Mouse (Mus musculus) c-Kit-positive CD71-negative TER-119-negative erythroid progenitor cells, embryonic 14.5 days (primary cell): ENCODE data around the gene Gm20388.

ENCODE experiments used
- DNase-seq: peaks from one replicate; pipeline ENCODE4 v3.0.0-alpha.2; 2013; ENCODE audit warnings: low read depth

Gene Gm20388

GRCm38 (mm10) chr8:120045471-120045870 lies 134.8 kb downstream of the Gm20388 start:
- DNase-seq, result no peak

GRCm38 (mm10) chr8:120046258-120047020 lies 135.8 kb downstream of the Gm20388 start:
- DNase-seq, result no peak

GRCm38 (mm10) chr8:120049949-120050348 lies 139.3 kb downstream of the Gm20388 start:
- DNase-seq, result no peak

- no peak for DNase-seq
Measured at GRCm38 (mm10) chr8:120050376-120050775, 139.7 kb downstream of the Gm20388 start.

GRCm38 (mm10) chr8:120051006-120051405 lies 140.4 kb downstream of the Gm20388 start:
- no peak for DNase-seq

- no peak for DNase-seq
Measured at GRCm38 (mm10) chr8:120051908-120052307, 141.3 kb downstream of the Gm20388 start.

- no peak for DNase-seq
Measured at GRCm38 (mm10) chr8:120052318-120052717, 141.7 kb downstream of the Gm20388 start.

- no peak for DNase-seq
Measured at GRCm38 (mm10) chr8:120054833-120055232, 144.2 kb downstream of the Gm20388 start.

GRCm38 (mm10) chr8:120057078-120057477 lies 146.4 kb downstream of the Gm20388 start:
- DNase-seq, result no peak

GRCm38 (mm10) chr8:120062742-120063141 lies 152.1 kb downstream of the Gm20388 start:
- no peak for DNase-seq

GRCm38 (mm10) chr8:120063326-120063725 lies 152.7 kb downstream of the Gm20388 start:
- no peak for DNase-seq

- DNase-seq, result no peak
Measured at GRCm38 (mm10) chr8:120065611-120066010, 155.0 kb downstream of the Gm20388 start.

- DNase-seq, result no peak
Measured at GRCm38 (mm10) chr8:120066226-120066625, 155.6 kb downstream of the Gm20388 start.

- no peak for DNase-seq
Measured at GRCm38 (mm10) chr8:120067936-120068668, 157.5 kb downstream of the Gm20388 start.

- DNase-seq, result peak; percentile 71
Measured at GRCm38 (mm10) chr8:120071684-120072083, 161.0 kb downstream of the Gm20388 start.

- no peak for DNase-seq
Measured at GRCm38 (mm10) chr8:120072259-120072658, 161.6 kb downstream of the Gm20388 start.

- no peak for DNase-seq
Measured at GRCm38 (mm10) chr8:120072827-120073226, 162.2 kb downstream of the Gm20388 start.

GRCm38 (mm10) chr8:120074516-120074915 lies 163.9 kb downstream of the Gm20388 start:
- no peak for DNase-seq

- no peak for DNase-seq
Measured at GRCm38 (mm10) chr8:120075347-120075746, 164.7 kb downstream of the Gm20388 start.

- peak; percentile 43 for DNase-seq
Measured at GRCm38 (mm10) chr8:120078080-120078479, 167.4 kb downstream of the Gm20388 start.

- DNase-seq, result no peak
Measured at GRCm38 (mm10) chr8:120079361-120079760, 168.7 kb downstream of the Gm20388 start.

GRCm38 (mm10) chr8:120083261-120083660 lies 172.6 kb downstream of the Gm20388 start:
- no peak for DNase-seq

- DNase-seq, result no peak
Measured at GRCm38 (mm10) chr8:120084783-120085182, 174.1 kb downstream of the Gm20388 start.
